Mouse (Mus musculus) C2C12 (cell line): ENCODE data around the gene Tanc2. TPM values are rescaled to one million over a fixed set of nuclear protein-coding genes. Genes with fewer than 3 reads are reported as not detected.

Experiments used
- H3K27me3 ChIP-seq: one replicate; pipeline ENCODE4 v1.6.1; 2011; ENCODE audit not compliant: control insufficient read depth, insufficient read depth, insufficient read length
- H3K36me3 ChIP-seq: one replicate; pipeline ENCODE4 v1.6.1; 2011; ENCODE audit not compliant: control insufficient read depth, insufficient read depth
- H3K4me3 ChIP-seq: one replicate; pipeline ENCODE4 v1.5.1; 2011; ENCODE audit warnings: mild to moderate bottlenecking, control low read depth; ENCODE audit not compliant: poor library complexity, insufficient read depth, severe bottlenecking
- H3K79me2 ChIP-seq: one replicate; pipeline ENCODE4 v1.6.1; 2011; ENCODE audit not compliant: control insufficient read depth, insufficient read depth
- H3K79me3 ChIP-seq: one replicate; pipeline ENCODE4 v1.6.1; 2011; ENCODE audit warnings: low read depth, control low read depth
- H3ac ChIP-seq: one replicate; pipeline ENCODE3; 2011; ENCODE audit warnings: low read depth; ENCODE audit not compliant: control insufficient read depth, insufficient read length
- CEBPB ChIP-seq: IDR thresholded peaks from one replicate; pipeline ENCODE4 v1.6.1; 2011; ENCODE audit warnings: low read depth, mild to moderate bottlenecking, control low read depth, moderate library complexity
- CTCF ChIP-seq: IDR thresholded peaks from one replicate; pipeline ENCODE4 v1.5.1; 2011; ENCODE audit not compliant: control insufficient read depth, insufficient read depth, insufficient read length
- FOSL1 ChIP-seq: IDR thresholded peaks from one replicate; pipeline ENCODE4 v1.8.0; 2011; ENCODE audit warnings: mild to moderate bottlenecking, low read length; ENCODE audit not compliant: poor library complexity, insufficient read depth, severe bottlenecking
- MAX ChIP-seq: IDR thresholded peaks from one replicate; pipeline ENCODE4 v1.6.1; 2011; ENCODE audit warnings: mild to moderate bottlenecking, control low read depth
- MYOD1 ChIP-seq: IDR thresholded peaks from one replicate; pipeline ENCODE4 v1.6.1; 2011; ENCODE audit warnings: low read depth; ENCODE audit not compliant: control insufficient read depth, insufficient read length
- MYOG ChIP-seq: IDR thresholded peaks from one replicate; pipeline ENCODE4 v1.6.1; 2011; ENCODE audit not compliant: control insufficient read depth, insufficient read length; ENCODE audit errors: extremely low read depth
- USF1 ChIP-seq: IDR thresholded peaks from one replicate; pipeline ENCODE4 v1.6.1; 2011; ENCODE audit warnings: low read depth, mild to moderate bottlenecking, control low read depth, moderate library complexity
- polyA plus RNA-seq: library from polyadenylated mRNA; unstranded; fragments of >200 nt; fragmentation: generic; extraction: Trizol; gene quantifications from one replicate; pipeline ENCODE4 v1.2.1, GENCODE M21; 2012; ENCODE audit warnings: missing spikeins

Gene Tanc2
- polyA plus RNA-seq, 1 experiment, result 5.8 TPM

- no peaks in the 10 kb centered on the region for H3K79me2 ChIP-seq
- H3K36me3 ChIP-seq, result no peaks in the 10 kb centered on the region
- no peak for TF ChIP-seq FOSL1
- TF ChIP-seq MYOD1, result no peak
- no peak for TF ChIP-seq CEBPB
- TF ChIP-seq MAX, result no peak
- TF ChIP-seq USF1, result no peak
- no peak for TF ChIP-seq MYOG
- H3K79me3 ChIP-seq, result no peaks in the 10 kb centered on the region
- H3K4me3 ChIP-seq, result no peak overlapping the region
- no peak overlapping the region for H3ac ChIP-seq
- no peaks in the 10 kb centered on the region for H3K27me3 ChIP-seq
Observed at GRCm38 (mm10) chr11:105719660-105720059, 129.9 kb downstream of the Tanc2 start.

- Histone ChIP-seq H3K4me3 (no peak overlapping the region), H3K36me3 (no peaks in the 10 kb centered on the region), H3K27me3 (no peaks in the 10 kb centered on the region), H3ac (no peak overlapping the region), H3K79me2 (no peaks in the 10 kb centered on the region), H3K79me3 (no peaks in the 10 kb centered on the region)
- TF ChIP-seq CTCF, result no peak
- TF ChIP-seq FOSL1, result no peak
- TF ChIP-seq CEBPB, result no peak
- no peak for TF ChIP-seq MYOG
- TF ChIP-seq MYOD1, result no peak
- no peak for TF ChIP-seq USF1
- no peak for TF ChIP-seq MAX
Observed at GRCm38 (mm10) chr11:105731541-105731940, 141.8 kb downstream of the Tanc2 start.

DNA sequence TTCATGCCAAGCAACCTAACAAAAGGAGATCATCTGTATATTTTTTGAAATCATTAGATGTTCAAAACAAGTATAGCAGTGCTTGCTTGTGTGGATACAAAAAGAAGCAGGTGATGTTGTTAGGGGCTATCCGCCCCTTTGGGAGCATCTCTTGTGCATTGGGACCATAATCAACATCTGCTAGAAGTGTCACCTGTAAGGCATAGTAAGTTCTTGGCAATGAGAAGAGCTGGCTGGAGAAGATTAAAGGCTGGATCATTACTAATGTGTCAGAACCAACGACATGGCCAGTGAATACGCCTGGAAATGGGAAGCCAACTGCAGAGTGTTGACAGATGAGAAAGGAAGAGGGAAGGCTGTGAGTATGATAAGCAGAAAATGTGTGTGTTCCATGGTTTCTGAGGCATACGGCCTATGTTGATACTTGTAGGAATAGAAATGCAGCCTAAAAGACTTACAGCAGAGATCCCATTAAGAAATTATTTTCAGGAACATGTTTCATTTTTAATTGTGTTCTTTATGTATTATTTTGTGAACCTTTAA, 142.3 kb downstream of the Tanc2 start:
- Histone ChIP-seq H3ac (no peak overlapping the region), H3K36me3 (no peaks in the 10 kb centered on the region), H3K79me2 (no peaks in the 10 kb centered on the region), H3K79me3 (no peaks in the 10 kb centered on the region), H3K4me3 (no peak overlapping the region), H3K27me3 (no peaks in the 10 kb centered on the region)
- TF ChIP-seq USF1 (no peak), CTCF (no peak), CEBPB (no peak), FOSL1 (no peak), MAX (no peak), MYOG (no peak), MYOD1 (no peak)

DNA sequence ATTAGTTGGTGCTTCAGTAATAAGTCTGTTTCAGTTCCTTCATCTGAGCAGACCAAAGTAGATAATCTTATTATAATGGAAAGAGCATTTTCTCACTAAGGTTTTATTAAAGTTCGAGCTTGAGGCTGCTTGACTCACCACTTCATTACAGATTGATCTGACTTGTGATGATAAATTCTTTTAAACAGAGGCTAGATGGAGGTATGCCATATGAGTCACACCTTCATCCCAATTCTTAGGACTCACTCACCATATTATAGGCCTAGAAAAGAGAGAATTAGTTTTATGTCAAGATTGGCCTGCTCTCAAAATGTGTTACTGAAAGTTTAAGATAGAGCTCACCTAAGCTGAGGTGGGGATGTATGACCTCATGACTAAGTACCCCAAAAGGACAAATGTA, 153.4 kb downstream of the Tanc2 start:
- Histone ChIP-seq H3K36me3 (no peaks in the 10 kb centered on the region), H3K4me3 (no peak overlapping the region), H3K27me3 (no peaks in the 10 kb centered on the region), H3ac (no peak overlapping the region), H3K79me3 (no peaks in the 10 kb centered on the region), H3K79me2 (no peaks in the 10 kb centered on the region)
- TF ChIP-seq MYOD1 (no peak), MAX (no peak), MYOG (no peak), CEBPB (no peak), USF1 (no peak), FOSL1 (no peak), CTCF (no peak)

- Histone ChIP-seq H3K79me3 (no peaks in the 10 kb centered on the region), H3K36me3 (no peaks in the 10 kb centered on the region), H3K79me2 (no peaks in the 10 kb centered on the region), H3ac (no peak overlapping the region), H3K4me3 (no peak overlapping the region), H3K27me3 (no peaks in the 10 kb centered on the region)
- TF ChIP-seq FOSL1 (no peak), MAX (no peak)
Observed at GRCm38 (mm10) chr11:105749297-105750071, 159.7 kb downstream of the Tanc2 start.

- H3ac ChIP-seq, result no peak overlapping the region
- no peaks in the 10 kb centered on the region for H3K27me3 ChIP-seq
- H3K4me3 ChIP-seq, result no peak overlapping the region
- no peaks in the 10 kb centered on the region for H3K79me2 ChIP-seq
- no peak for TF ChIP-seq MYOD1
- TF ChIP-seq CTCF, result no peak
- TF ChIP-seq CEBPB, result no peak
- no peak for TF ChIP-seq FOSL1
- TF ChIP-seq USF1, result no peak
- TF ChIP-seq MAX, result no peak
- TF ChIP-seq MYOG, result no peak
- H3K36me3 ChIP-seq, result no peaks in the 10 kb centered on the region
- H3K79me3 ChIP-seq, result no peaks in the 10 kb centered on the region
Observed at GRCm38 (mm10) chr11:105758561-105759203, 168.9 kb downstream of the Tanc2 start.
